In the genomic region with DNA sequence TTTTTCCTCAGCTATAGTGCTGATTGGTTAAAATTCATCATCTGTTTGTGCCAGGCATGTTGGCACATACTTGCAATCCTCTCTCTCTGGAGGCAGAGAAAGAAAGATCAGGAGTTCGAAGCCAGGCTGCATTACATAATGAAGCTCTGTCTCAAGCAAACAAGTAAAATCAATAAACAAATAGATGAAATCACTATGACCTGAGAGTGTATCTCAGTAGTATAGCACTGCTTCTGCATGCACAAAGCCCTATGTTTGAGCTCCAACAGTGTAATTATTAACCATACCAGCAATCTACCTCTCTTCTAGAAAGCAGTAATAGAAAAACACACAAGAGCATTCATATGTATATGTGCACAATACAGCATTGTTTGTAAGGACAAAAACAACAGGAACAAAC, we compare ENCODE assay signal across 30 mouse cellular contexts.
DNase-seq lines count a peak whose midpoint lies in the region; ATAC-seq and TF ChIP-seq lines count a peak whose summit lies in the region.
"Had no signal": no experiment of that assay in that cellular context is flagged by ENCODE, and none has a peak within 500 bp of the region (broad histone marks: within the 10 kb centered on the region; RNA-seq: fewer than 3 reads in every experiment).

No protein-coding gene starts in this region.

- TF ChIP-seq CTCF in liver, adult 2 months (IDR thresholded peaks at IDR 0.05; ENCODE audit: low read depth, low read length), result no peak
- TF ChIP-seq CTCF in stomach, postnatal 0 days (IDR thresholded peaks at IDR 0.05; ENCODE audit: low read depth), result no peak

- no peak overlapping the region for H3K4me2 ChIP-seq in liver, embryonic 13.5 days
- no peak overlapping the region for H3K4me2 ChIP-seq in liver, embryonic 16.5 days (ENCODE audit: low read depth, low read length)
- H3K4me2 ChIP-seq in stomach, postnatal 0 days (replicated peaks; ENCODE audit: low read depth), result no peak overlapping the region
- H3K4me2 ChIP-seq: embryonic facial prominence, embryonic 12.5 days; embryonic facial prominence, embryonic 15.5 days; heart, embryonic 12.5 days; heart, embryonic 15.5 days; hindbrain, embryonic 13.5 days had no signal

- no peak for TF ChIP-seq EP300 in stomach, postnatal 0 days (optimal IDR thresholded peaks at IDR 0.05)

- no peak for TF ChIP-seq POLR2A in liver, adult 2 months (IDR thresholded peaks at IDR 0.05; ENCODE audit: extremely low read depth, insufficient read depth, low read length)

- no peaks in the 10 kb centered on the region for H3K27me3 ChIP-seq in liver, adult 2 months (ENCODE audit: control insufficient read depth, insufficient read depth, low read length)
- H3K27me3 ChIP-seq in liver, embryonic 13.5 days, result no peaks in the 10 kb centered on the region
- no peaks in the 10 kb centered on the region for H3K27me3 ChIP-seq in liver, embryonic 16.5 days (ENCODE audit: control insufficient read depth, insufficient read depth, low read depth, low read length)
- no peaks in the 10 kb centered on the region for H3K27me3 ChIP-seq in stomach, postnatal 0 days (ENCODE audit: control insufficient read depth, insufficient read depth, low read length)
- H3K27me3 ChIP-seq: CH12.LX; embryonic facial prominence, embryonic 12.5 days; embryonic facial prominence, embryonic 15.5 days; heart, embryonic 12.5 days; heart, embryonic 15.5 days; hindbrain, embryonic 13.5 days; Patski had no signal

- peak; percentile 68 for ATAC-seq in liver, embryonic 13.5 days (ENCODE audit: low read depth)
- peak; percentile 85 for ATAC-seq in liver, embryonic 16.5 days (ENCODE audit: low read depth)
- peak; percentile 71 for ATAC-seq in stomach, postnatal 0 days (ENCODE audit: low FRiP score, low TSS enrichment)
- ATAC-seq: forebrain, embryonic 14.5 days; forebrain, postnatal 0 days; hindbrain, embryonic 16.5 days; Patski had no signal

- no peak overlapping the region for H3K4me3 ChIP-seq in liver, adult 2 months (ENCODE audit: insufficient read depth, low read depth, low read length)
- no peak overlapping the region for H3K4me3 ChIP-seq in liver, embryonic 13.5 days (replicated peaks)
- no peak overlapping the region for H3K4me3 ChIP-seq in liver, embryonic 16.5 days (ENCODE audit: low read depth, low read length)
- H3K4me3 ChIP-seq in stomach, postnatal 0 days (ENCODE audit: low read depth, low read length), result no peak overlapping the region
- H3K4me3 ChIP-seq: embryonic facial prominence, embryonic 12.5 days; embryonic facial prominence, embryonic 15.5 days; heart, embryonic 12.5 days; heart, embryonic 15.5 days; hindbrain, embryonic 10.5 days; hindbrain, embryonic 13.5 days had no signal

- H3K36me3 ChIP-seq in liver, adult 2 months (ENCODE audit: control insufficient read depth, insufficient read depth, low read length), result no peaks in the 10 kb centered on the region
- no peaks in the 10 kb centered on the region for H3K36me3 ChIP-seq in liver, embryonic 13.5 days
- H3K36me3 ChIP-seq in liver, embryonic 16.5 days (ENCODE audit: control insufficient read depth, insufficient read depth), result no peaks in the 10 kb centered on the region
- no peaks in the 10 kb centered on the region for H3K36me3 ChIP-seq in stomach, postnatal 0 days (ENCODE audit: control insufficient read depth, insufficient read depth, low read length)
- H3K36me3 ChIP-seq: embryonic facial prominence, embryonic 12.5 days; embryonic facial prominence, embryonic 15.5 days; G1E; heart, embryonic 12.5 days; heart, embryonic 15.5 days; hindbrain, embryonic 10.5 days; hindbrain, embryonic 13.5 days had no signal

- no peaks in the 10 kb centered on the region for H3K79me2 ChIP-seq in liver, adult 2 months (ENCODE audit: control insufficient read depth, insufficient read depth, low read length)

- no peak overlapping the region for H3K9ac ChIP-seq in liver, adult 2 months (ENCODE audit: low read depth, low read length)
- H3K9ac ChIP-seq in liver, embryonic 13.5 days, result no peak overlapping the region
- no peak overlapping the region for H3K9ac ChIP-seq in liver, embryonic 16.5 days (ENCODE audit: low read depth, low read length)
- no peak overlapping the region for H3K9ac ChIP-seq in stomach, postnatal 0 days (ENCODE audit: low read length)
- H3K9ac ChIP-seq: embryonic facial prominence, embryonic 12.5 days; embryonic facial prominence, embryonic 15.5 days; forebrain, postnatal 0 days; heart, embryonic 12.5 days; heart, embryonic 15.5 days; hindbrain, embryonic 13.5 days had no signal

- peak; percentile 97 for DNase-seq in liver, adult 2 months (ENCODE audit: extremely low read depth, low read depth, low spot score)
- DNase-seq in liver, result no peak
- no peak for DNase-seq in liver, embryonic 13.5 days
- DNase-seq in stomach, postnatal 0 days (ENCODE audit: low spot score), result no peak
- no peak for DNase-seq in frontal cortex, postnatal 36 days (ENCODE audit: low spot score in 2 of 2)
- DNase-seq in layer of hippocampus, postnatal 25 days (ENCODE audit: extremely low spot score in 1 of 2, low spot score in 1 of 2), result no peak
- DNase-seq in lung, adult 18-20 months, result no peak
- DNase-seq: adrenal gland, adult 2 months; adrenal gland, postnatal 14 days; B cell, adult 2 months; cerebellum, adult 11 months; cerebellum, adult 2 months; cerebellum, postnatal 10 days; forebrain, postnatal 0 days; gastrocnemius, postnatal 25 days; heart, adult 18-20 months; heart, postnatal 10 days; heart, postnatal 36 days had no signal

- H3K4me1 ChIP-seq in liver, adult 2 months (ENCODE audit: control insufficient read depth, insufficient read depth, low read length), result peaks cover 8% of the 10 kb centered on the region; the same call in 1 of the 2 replicates
- no peaks in the 10 kb centered on the region for H3K4me1 ChIP-seq in liver, embryonic 13.5 days (replicated peaks)
- H3K4me1 ChIP-seq in liver, embryonic 16.5 days (ENCODE audit: control insufficient read depth, low read depth, low read length), result no peaks in the 10 kb centered on the region
- H3K4me1 ChIP-seq in stomach, postnatal 0 days (replicated peaks; ENCODE audit: control insufficient read depth, insufficient read depth), result no peaks in the 10 kb centered on the region
- H3K4me1 ChIP-seq: embryonic facial prominence, embryonic 12.5 days; embryonic facial prominence, embryonic 15.5 days; heart, embryonic 12.5 days; heart, embryonic 15.5 days; hindbrain, embryonic 13.5 days had no signal

- 18% methylated on average over 1 of the region's 1 CpGs for WGBS in liver, adult 2 months
- WGBS in liver, embryonic 13.5 days (ENCODE audit: insufficient replicate concordance), result 59% methylated on average over 1 of the region's 1 CpGs
- whole genome bisulfite sequencing in liver, embryonic 16.5 days (ENCODE audit: insufficient replicate concordance), result 37% methylated on average over 1 of the region's 1 CpGs
- 54% methylated on average over 1 of the region's 1 CpGs for WGBS in stomach, postnatal 0 days

- H3K9me3 ChIP-seq in liver, embryonic 13.5 days (replicated peaks), result no peaks in the 10 kb centered on the region
- no peaks in the 10 kb centered on the region for H3K9me3 ChIP-seq in liver, embryonic 16.5 days (replicated peaks; ENCODE audit: control insufficient read depth, low read length)
- no peaks in the 10 kb centered on the region for H3K9me3 ChIP-seq in stomach, postnatal 0 days (ENCODE audit: control insufficient read depth, low read length)
- H3K9me3 ChIP-seq: embryonic facial prominence, embryonic 12.5 days; embryonic facial prominence, embryonic 15.5 days; G1E; heart, embryonic 12.5 days; heart, embryonic 15.5 days; hindbrain, embryonic 10.5 days; hindbrain, embryonic 13.5 days had no signal

- no peak overlapping the region for H3K27ac ChIP-seq in liver, adult 2 months (replicated peaks; ENCODE audit: insufficient read depth, low read depth, low read length)
- H3K27ac ChIP-seq in liver, embryonic 13.5 days, result no peak overlapping the region
- H3K27ac ChIP-seq in liver, embryonic 16.5 days (ENCODE audit: low read length), result no peak overlapping the region
- no peak overlapping the region for H3K27ac ChIP-seq in stomach, postnatal 0 days (replicated peaks)
- H3K27ac ChIP-seq: embryonic facial prominence, embryonic 12.5 days; embryonic facial prominence, embryonic 15.5 days; heart, embryonic 15.5 days; hindbrain, embryonic 10.5 days; hindbrain, embryonic 13.5 days had no signal
